Mouse (Mus musculus): ENCODE measurements around the gene Slc16a13. TPM values are rescaled to one million over a fixed set of nuclear protein-coding genes. Genes with fewer than 3 reads are reported as not detected.
A peak's percentile ranks its signal among the peaks of the same experiment; 100 is the strongest.

Slc16a13 gene
- polyA plus RNA-seq, 1 experiment, result 4.8 TPM

- Histone ChIP-seq H3ac (ENCODE audit: control insufficient read depth, insufficient read length) (no peak within 1 kb of the TSS), H3K4me2 (ENCODE audit: low read depth) (peak within 1 kb of the TSS; percentile 81), H3K36me3 (ENCODE audit: control insufficient read depth, insufficient read depth) (no peaks in the 10 kb centered on the region), H3K4me3 (peak within 1 kb of the TSS; percentile 31), H3K79me2 (ENCODE audit: control insufficient read depth, insufficient read depth) (peaks cover 8% of the 10 kb centered on the region), H3K27me3 (ENCODE audit: control insufficient read depth, insufficient read depth, insufficient read length) (no peaks in the 10 kb centered on the region)
- TF ChIP-seq POLR2AphosphoS2 (IDR thresholded peaks at IDR 0.05; ENCODE audit: insufficient read length, low read depth), result no peak
- TF ChIP-seq MYOD1 (IDR thresholded peaks at IDR 0.05; ENCODE audit: control insufficient read depth in 1 of 3, insufficient read length in 2 of 3, low read depth in 2 of 3), result no peak
- TF ChIP-seq MYOG (IDR thresholded peaks at IDR 0.05; ENCODE audit: control insufficient read depth in 1 of 3, insufficient read depth in 1 of 3, insufficient read length in 2 of 3, low read depth in 2 of 3), result no peak
- TF ChIP-seq REST (IDR thresholded peaks at IDR 0.05; ENCODE audit: insufficient read depth, insufficient read length), result no peak
- TF ChIP-seq SRF (IDR thresholded peaks at IDR 0.05; ENCODE audit: control insufficient read depth, insufficient read length, low read depth), result no peak
- TF ChIP-seq POLR2A (IDR thresholded peaks at IDR 0.05; ENCODE audit: insufficient read length, low read depth), result no peak
- TF ChIP-seq USF1 (IDR thresholded peaks at IDR 0.05; ENCODE audit: low read depth), result no peak
- no peak for TF ChIP-seq CEBPB (IDR thresholded peaks at IDR 0.05; ENCODE audit: insufficient read depth, poor library complexity, severe bottlenecking)
- no peak for TF ChIP-seq MAX (IDR thresholded peaks at IDR 0.05; ENCODE audit: low read depth)
- no peak for TF ChIP-seq TCF3 (IDR thresholded peaks at IDR 0.05; ENCODE audit: insufficient read length, low read depth)
- TF ChIP-seq E2F4 (IDR thresholded peaks at IDR 0.05; ENCODE audit: insufficient read depth), result no peak
- TF ChIP-seq TCF12 (IDR thresholded peaks at IDR 0.05; ENCODE audit: insufficient read depth, poor library complexity, severe bottlenecking), result no peak
These were observed 8.6 kb upstream of the Slc16a13 start, which contains the start of gene Bcl6b for GRCm38 (mm10) chr11:70229260-70230010. TSS of gene Bcl6b (minus strand) at chr11:70229798.

GRCm38 (mm10) chr11:70228828-70229227 lies 8.0 kb upstream of the Slc16a13 start:
- peak overlapping the region; percentile 31 for H3K4me3 ChIP-seq
- no peak overlapping the region for H3ac ChIP-seq (ENCODE audit: control insufficient read depth, insufficient read length)
- H3K79me2 ChIP-seq (ENCODE audit: control insufficient read depth, insufficient read depth), result peaks cover 8% of the 10 kb centered on the region
- no peaks in the 10 kb centered on the region for H3K36me3 ChIP-seq (ENCODE audit: control insufficient read depth, insufficient read depth)
- H3K27me3 ChIP-seq (ENCODE audit: control insufficient read depth, insufficient read depth, insufficient read length), result no peaks in the 10 kb centered on the region
- H3K4me2 ChIP-seq (ENCODE audit: low read depth), result peak overlapping the region; percentile 69
- TF ChIP-seq POLR2AphosphoS2 (IDR thresholded peaks at IDR 0.05; ENCODE audit: insufficient read length, low read depth) (peak; percentile 41), REST (IDR thresholded peaks at IDR 0.05; ENCODE audit: insufficient read depth, insufficient read length) (no peak), E2F4 (IDR thresholded peaks at IDR 0.05; ENCODE audit: insufficient read depth) (peak; percentile 14), POLR2A (IDR thresholded peaks at IDR 0.05; ENCODE audit: insufficient read length, low read depth) (peak; percentile 66), MAX (IDR thresholded peaks at IDR 0.05; ENCODE audit: low read depth) (no peak), TCF3 (IDR thresholded peaks at IDR 0.05; ENCODE audit: insufficient read length, low read depth) (no peak), CEBPB (IDR thresholded peaks at IDR 0.05; ENCODE audit: insufficient read depth, poor library complexity, severe bottlenecking) (no peak)

GRCm38 (mm10) chr11:70227661-70228245 lies 6.9 kb upstream of the Slc16a13 start:
- peak overlapping the region; percentile 69 for H3K4me2 ChIP-seq (ENCODE audit: low read depth)
- H3K79me2 ChIP-seq (ENCODE audit: control insufficient read depth, insufficient read depth), result peaks cover 8% of the 10 kb centered on the region
- TF ChIP-seq TCF12 (IDR thresholded peaks at IDR 0.05; ENCODE audit: insufficient read depth, poor library complexity, severe bottlenecking), result no peak
- TF ChIP-seq SRF (IDR thresholded peaks at IDR 0.05; ENCODE audit: control insufficient read depth, insufficient read length, low read depth), result no peak
- TF ChIP-seq TCF3 (IDR thresholded peaks at IDR 0.05; ENCODE audit: insufficient read length, low read depth), result no peak
- no peak for TF ChIP-seq CEBPB (IDR thresholded peaks at IDR 0.05; ENCODE audit: insufficient read depth, poor library complexity, severe bottlenecking)
- TF ChIP-seq POLR2AphosphoS2 (IDR thresholded peaks at IDR 0.05; ENCODE audit: insufficient read length, low read depth), result no peak
- TF ChIP-seq MYOG (IDR thresholded peaks at IDR 0.05; ENCODE audit: control insufficient read depth in 1 of 3, insufficient read depth in 1 of 3, insufficient read length in 2 of 3, low read depth in 2 of 3), result no peak
- TF ChIP-seq USF1 (IDR thresholded peaks at IDR 0.05; ENCODE audit: low read depth), result no peak
- TF ChIP-seq MAX (IDR thresholded peaks at IDR 0.05; ENCODE audit: low read depth), result no peak
- no peak for TF ChIP-seq MYOD1 (IDR thresholded peaks at IDR 0.05; ENCODE audit: control insufficient read depth in 1 of 3, insufficient read length in 2 of 3, low read depth in 2 of 3)
- TF ChIP-seq REST (IDR thresholded peaks at IDR 0.05; ENCODE audit: insufficient read depth, insufficient read length), result no peak
- TF ChIP-seq POLR2A (IDR thresholded peaks at IDR 0.05; ENCODE audit: insufficient read length, low read depth), result no peak
- TF ChIP-seq E2F4 (IDR thresholded peaks at IDR 0.05; ENCODE audit: insufficient read depth), result no peak
- peak overlapping the region; percentile 31 for H3K4me3 ChIP-seq
- no peaks in the 10 kb centered on the region for H3K27me3 ChIP-seq (ENCODE audit: control insufficient read depth, insufficient read depth, insufficient read length)
- H3K36me3 ChIP-seq (ENCODE audit: control insufficient read depth, insufficient read depth), result no peaks in the 10 kb centered on the region
- no peak overlapping the region for H3ac ChIP-seq (ENCODE audit: control insufficient read depth, insufficient read length)

- H3K4me3 ChIP-seq, result no peak overlapping the region
- peaks cover 8% of the 10 kb centered on the region for H3K79me2 ChIP-seq (ENCODE audit: control insufficient read depth, insufficient read depth)
- H3ac ChIP-seq (ENCODE audit: control insufficient read depth, insufficient read length), result no peak overlapping the region
- H3K27me3 ChIP-seq (ENCODE audit: control insufficient read depth, insufficient read depth, insufficient read length), result no peaks in the 10 kb centered on the region
- H3K4me2 ChIP-seq (ENCODE audit: low read depth), result peak overlapping the region; percentile 69
- no peak for TF ChIP-seq TCF12 (IDR thresholded peaks at IDR 0.05; ENCODE audit: insufficient read depth, poor library complexity, severe bottlenecking)
- TF ChIP-seq SRF (IDR thresholded peaks at IDR 0.05; ENCODE audit: control insufficient read depth, insufficient read length, low read depth), result no peak
- TF ChIP-seq USF1 (IDR thresholded peaks at IDR 0.05; ENCODE audit: low read depth), result no peak
- no peak for TF ChIP-seq E2F4 (IDR thresholded peaks at IDR 0.05; ENCODE audit: insufficient read depth)
- TF ChIP-seq TCF3 (IDR thresholded peaks at IDR 0.05; ENCODE audit: insufficient read length, low read depth), result no peak
- no peak for TF ChIP-seq CEBPB (IDR thresholded peaks at IDR 0.05; ENCODE audit: insufficient read depth, poor library complexity, severe bottlenecking)
- no peak for TF ChIP-seq POLR2AphosphoS2 (IDR thresholded peaks at IDR 0.05; ENCODE audit: insufficient read length, low read depth)
- TF ChIP-seq MAX (IDR thresholded peaks at IDR 0.05; ENCODE audit: low read depth), result no peak
- no peak for TF ChIP-seq POLR2A (IDR thresholded peaks at IDR 0.05; ENCODE audit: insufficient read length, low read depth)
- TF ChIP-seq REST (IDR thresholded peaks at IDR 0.05; ENCODE audit: insufficient read depth, insufficient read length), result no peak
- no peaks in the 10 kb centered on the region for H3K36me3 ChIP-seq (ENCODE audit: control insufficient read depth, insufficient read depth)
These were observed 6.3 kb upstream of the Slc16a13 start for GRCm38 (mm10) chr11:70227126-70227525.

Data from myocyte (in vitro differentiated cells).